ENCODE assay signal across 10 mouse cellular contexts in the genomic region with DNA sequence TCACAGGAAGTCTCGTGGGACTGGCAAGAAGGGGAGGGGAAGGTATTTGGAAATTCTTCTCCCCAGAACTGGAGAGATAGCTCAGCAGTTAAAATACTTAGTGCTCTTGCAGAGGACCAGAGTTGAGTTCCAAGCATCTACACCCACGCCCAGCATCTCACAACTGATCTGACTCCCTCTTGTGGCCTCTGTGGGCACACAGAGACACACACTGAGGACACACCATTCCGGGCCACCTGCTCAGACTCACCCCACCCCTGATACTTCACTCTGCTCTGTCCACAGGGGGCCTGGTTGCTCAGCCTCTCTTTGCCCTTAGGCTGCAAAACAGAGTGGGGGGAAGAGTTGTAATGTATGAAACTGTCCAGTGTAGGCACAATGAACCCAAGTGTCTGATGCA. TPM values are rescaled to one million over a fixed set of nuclear protein-coding genes. Genes with fewer than 3 reads are reported as not detected.
DNase-seq lines count a peak whose midpoint lies in the region; ATAC-seq and TF ChIP-seq lines count a peak whose summit lies in the region.
"Had no signal": no experiment of that assay in that cellular context is flagged by ENCODE, and none has a peak within 500 bp of the region (broad histone marks: within the 10 kb centered on the region; RNA-seq: fewer than 3 reads in every experiment).

No protein-coding gene starts in this region.

- DNase-seq in kidney, postnatal 0 days (ENCODE audit: low spot score) = no peak
- DNase-seq in kidney, adult 11 months = no peak
- peak; percentile 26 for DNase-seq in CD4-positive helper T cell, adult 2 months (ENCODE audit: low read depth, low spot score)
- DNase-seq in R1 (ENCODE audit: low read depth, low spot score) = peak; percentile 59
- no peak for DNase-seq in urinary bladder, postnatal 4 days (ENCODE audit: low spot score in 2 of 2)
- DNase-seq in heart, postnatal 14 days = no peak
- DNase-seq: adrenal gland, postnatal 10 days; heart, postnatal 10 days had no signal

- 77% methylated on average over 3 of the region's 3 CpGs for WGBS in kidney, postnatal 0 days

- no peaks in the 10 kb centered on the region for H3K36me3 ChIP-seq in kidney, postnatal 0 days (ENCODE audit: insufficient read depth, low read length)

- no peaks in the 10 kb centered on the region for H3K9me3 ChIP-seq in kidney, postnatal 0 days (replicated peaks; ENCODE audit: low read length)

- no peak overlapping the region for H3K27ac ChIP-seq in kidney, postnatal 0 days

- no peak overlapping the region for H3K9ac ChIP-seq in kidney, postnatal 0 days (ENCODE audit: low read depth, low read length)

- intact Hi-C loops in heart, postnatal 14 days (cut with DNase I) = loop anchor here (2.0 kb wide), 1 partner anchor 39 kb away; no protein-coding TSS in a partner anchor

- ATAC-seq in kidney, postnatal 0 days (replicated peaks; ENCODE audit: low FRiP score, low read depth) = no peak
- 0 out of 2 replicates have a peak, but pooled peaks have one; percentile 11 for ATAC-seq in megakaryocyte progenitor cell, adult 5-6 weeks (replicated peaks; ENCODE audit: poor library complexity)
- no peak for ATAC-seq in activated CD4-positive, CD25-positive, alpha-beta regulatory T cell, adult 4 months

- no peaks in the 10 kb centered on the region for H3K27me3 ChIP-seq in kidney, postnatal 0 days (ENCODE audit: insufficient read depth, low read length)

- no peak overlapping the region for H3K4me3 ChIP-seq in kidney, postnatal 0 days (replicated peaks; ENCODE audit: low read depth, low read length)

- peaks cover 20% of the 10 kb centered on the region for H3K4me1 ChIP-seq in kidney, postnatal 0 days (replicated peaks; ENCODE audit: insufficient read depth, low read length)

- no peak overlapping the region for H3K4me2 ChIP-seq in kidney, postnatal 0 days (ENCODE audit: low read length)

- TF ChIP-seq CTCF in kidney, postnatal 0 days (IDR thresholded peaks at IDR 0.05; ENCODE audit: low read depth) = peak; percentile 42; the same call in 1 of the 2 replicates

RNA-seq across cellular contexts. Expression of a gene that starts 3.4 kb away (rescaled TPM):
- polyA plus RNA-seq in kidney, postnatal 0 days (2015; fragmentation: Nextera tagmentation; extraction: Ambion mirVana) = 0.41 and 0.82 TPM in 2 replicates
- total RNA-seq in megakaryocyte progenitor cell, adult 5-6 weeks (2015) = 15.6 and 19.7 TPM in 2 replicates
- 15.3 and 17.3 TPM in 2 replicates for total RNA-seq in megakaryocyte progenitor cell, adult 5-6 weeks (2017)
- 1 to 10 TPM; 1.6 to 2.1 TPM for polyA plus RNA-seq in activated CD4-positive, CD25-positive, alpha-beta regulatory T cell, adult 4 months (2017; shearing (Covaris generic))
- under 1 TPM; 0.80 to 0.96 TPM for total RNA-seq in heart, postnatal 14 days (2021)

Comparison
In these comparisons a context has a peak if more than half of its experiments do, and no peak if none do; other contexts are left out.
1. DNase-seq: peak in CD4-positive helper T cell, adult 2 months (single experiment) and R1 (single experiment); none in kidney, postnatal 0 days (single experiment), kidney, adult 11 months (single experiment), urinary bladder, postnatal 4 days (0 of 2) and heart, postnatal 14 days (0 of 2).
2. RNA of a gene that starts 3.4 kb away (total RNA-seq): 15.3 to 19.7 TPM in megakaryocyte progenitor cell, adult 5-6 weeks; 0.80 to 0.96 TPM in heart, postnatal 14 days; every median in the first group is over 4 times any median in the second.